Mouse (Mus musculus) T-helper 2 cell (primary cell): ENCODE measurements at regions not wholly inside any gene's neighbourhood (a gene's known extent, or its start where the extent isn't known, plus 50 kb on each side); places are given as distances from the start of the nearest gene placed in this dataset.

Experiments used
- in situ Hi-C: fragments of 300-600 bp; cut with MboI, MseI; formaldehyde crosslinking; loops from one replicate; pipeline ENCODE4 v1.15.1; 2025; ENCODE audit warnings: high pct_unique_total_duplicates

DNA sequence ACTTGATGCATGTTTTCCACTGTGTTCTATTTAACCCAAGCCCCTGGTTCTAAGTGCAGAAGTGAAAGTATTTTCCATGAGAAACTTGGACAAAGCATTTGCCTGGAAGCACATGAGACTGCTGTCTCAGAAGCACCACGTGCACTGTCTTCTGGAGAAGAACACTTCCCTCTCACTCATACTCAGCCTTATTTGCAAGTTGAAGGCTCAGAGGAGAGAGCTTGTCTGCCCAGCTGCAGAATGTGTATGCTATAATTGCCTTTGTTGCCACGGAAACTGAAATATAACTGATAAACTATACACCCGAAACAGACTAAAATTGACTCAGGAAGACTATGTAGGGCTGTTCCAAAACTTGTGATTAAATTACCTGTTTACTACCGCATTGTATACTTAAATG, 3230.3 kb downstream of the 9330182O14Rik start:
- in situ Hi-C loops: loop anchor here (5.0 kb wide), 1 partner anchor 53 kb away; no protein-coding TSS in a partner anchor

GRCm38 (mm10) chr15:43373072-43373471, 3238.9 kb downstream of the 9330182O14Rik start:
- in situ Hi-C loops: no loop called here

- in situ Hi-C loops: no loop called here
Observed at GRCm38 (mm10) chr15:43382405-43382804, 3248.2 kb downstream of the 9330182O14Rik start.

GRCm38 (mm10) chr15:43399821-43400220, 3265.7 kb downstream of the 9330182O14Rik start:
- in situ Hi-C loops: loop anchor here (10.0 kb wide), 1 partner anchor 745 kb away; no protein-coding TSS in a partner anchor

DNA sequence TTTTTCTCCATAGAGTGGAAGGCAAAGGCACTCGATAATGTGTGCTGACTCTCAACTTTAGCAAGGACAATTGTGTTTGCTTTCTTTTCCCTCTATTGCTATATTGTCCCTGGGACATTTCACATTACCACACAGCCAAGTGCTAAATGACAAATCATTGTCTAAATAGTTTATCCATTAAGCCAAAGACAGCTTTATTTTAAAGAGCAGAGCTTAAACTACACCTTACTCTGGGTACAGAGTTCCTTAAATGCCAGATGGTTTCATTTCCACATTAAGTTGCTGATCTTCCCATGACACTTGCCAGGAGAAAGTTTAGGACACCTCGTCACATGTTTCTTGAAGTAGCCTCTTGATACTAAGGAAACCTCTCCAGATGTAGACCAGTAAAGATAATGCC, 3269.4 kb downstream of the 9330182O14Rik start:
- in situ Hi-C loops: no loop called here
